Mouse (Mus musculus) adrenal gland, adult 18-20 months (tissue): ENCODE data around the gene Wdr66. TPM values are rescaled to one million over a fixed set of nuclear protein-coding genes. Genes with fewer than 3 reads are reported as not detected.
A peak's percentile ranks its signal among the peaks of the same experiment; 100 is the strongest.

Experiments used
- DNase-seq, 2 experiments: peaks; one replicate each; pipeline ENCODE4 v3.0.0; 2021 to 2022; ENCODE audit warnings: low spot score in 2 of 2
- total RNA-seq, 2 experiments: library from RNA; stranded (reverse); gene quantifications; 1 replicate in 1 of 2; 2 replicates in 1 of 2; pipeline ENCODE4 v1.2.3; 2021

The Wdr66 gene
- total RNA-seq, 2 experiments from 2014 or later: 0.61 to 0.99 TPM

DNA sequence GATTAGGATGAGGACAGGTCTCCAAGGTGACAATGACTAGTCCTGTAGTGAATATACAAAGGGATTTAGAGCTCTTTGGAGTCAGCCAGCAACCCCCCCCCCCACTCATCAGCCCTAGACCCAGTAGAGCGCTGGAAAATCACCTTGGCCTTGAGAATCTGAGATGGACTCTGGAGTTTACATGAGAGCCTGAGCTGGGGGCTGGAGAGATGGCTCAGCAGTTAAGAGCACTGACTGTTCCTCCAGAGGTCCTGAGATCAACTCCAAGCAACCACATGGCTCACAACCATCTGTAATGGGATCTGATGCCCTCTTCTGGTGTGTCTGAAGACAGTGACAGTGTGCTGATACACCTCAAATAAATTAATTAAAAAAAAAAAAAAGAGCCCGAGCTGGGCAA lies 96.1 kb downstream of the Wdr66 start:
- DNase-seq: no peak

DNA sequence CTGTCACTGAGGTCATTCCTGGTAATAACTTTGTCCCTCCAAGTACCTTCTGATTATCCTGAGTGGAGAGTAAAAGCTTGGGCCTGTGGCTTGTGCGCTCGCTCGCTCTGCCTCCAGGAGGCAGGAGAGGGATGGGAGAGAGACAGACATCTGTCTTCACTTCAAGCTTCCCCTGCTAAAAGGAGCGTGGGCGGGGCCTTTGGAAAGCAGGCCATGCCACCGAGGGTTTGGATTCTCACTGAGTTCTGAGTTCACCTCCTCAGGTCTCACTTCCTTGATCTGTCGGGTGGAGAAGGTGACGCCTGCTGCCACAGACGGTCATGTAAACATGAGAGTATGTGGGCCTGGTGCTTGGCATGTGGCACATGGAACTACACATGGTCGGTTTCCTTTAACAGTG lies 98.5 kb downstream of the Wdr66 start:
- DNase-seq: no peak

DNA sequence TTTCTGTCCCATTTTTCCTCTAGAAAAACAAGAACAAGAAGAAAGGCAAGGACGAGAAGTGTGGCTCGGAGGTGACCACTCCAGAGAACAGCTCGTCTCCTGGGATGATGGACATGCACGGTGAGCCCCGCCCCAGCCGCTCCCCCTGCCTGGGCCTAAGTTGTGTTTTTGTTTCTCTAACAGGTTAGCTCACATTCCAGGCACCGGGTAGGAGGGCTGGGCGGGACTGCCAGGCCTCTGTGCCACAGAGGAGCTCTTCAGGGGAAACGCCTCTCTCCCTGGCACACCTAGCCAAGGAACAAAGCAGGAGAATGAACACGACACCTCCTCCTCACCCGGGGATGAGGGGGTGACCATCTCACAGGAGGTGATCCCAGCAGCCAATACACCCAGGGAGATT lies 104.0 kb downstream of the Wdr66 start:
- no peak for DNase-seq

DNA sequence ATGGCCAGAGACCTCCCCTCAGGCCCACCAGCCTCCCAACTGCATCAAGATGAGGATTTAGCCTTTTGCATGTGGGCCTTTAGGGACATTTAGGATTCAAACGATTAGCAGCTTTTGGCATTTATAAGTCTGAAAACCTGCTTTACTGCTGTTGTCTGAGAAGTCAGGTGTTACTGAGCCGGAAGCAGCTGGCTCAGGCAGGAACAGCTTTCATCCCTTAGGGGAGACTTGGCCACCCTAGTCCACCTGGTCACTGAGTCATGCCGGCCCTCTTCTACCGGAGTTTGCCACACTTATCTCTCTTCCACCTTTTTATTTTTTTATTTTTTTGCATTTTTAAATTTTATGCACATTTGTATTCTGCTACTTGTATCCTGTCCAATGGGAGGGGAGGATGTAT lies 105.4 kb downstream of the Wdr66 start:
- no peak for DNase-seq

DNA sequence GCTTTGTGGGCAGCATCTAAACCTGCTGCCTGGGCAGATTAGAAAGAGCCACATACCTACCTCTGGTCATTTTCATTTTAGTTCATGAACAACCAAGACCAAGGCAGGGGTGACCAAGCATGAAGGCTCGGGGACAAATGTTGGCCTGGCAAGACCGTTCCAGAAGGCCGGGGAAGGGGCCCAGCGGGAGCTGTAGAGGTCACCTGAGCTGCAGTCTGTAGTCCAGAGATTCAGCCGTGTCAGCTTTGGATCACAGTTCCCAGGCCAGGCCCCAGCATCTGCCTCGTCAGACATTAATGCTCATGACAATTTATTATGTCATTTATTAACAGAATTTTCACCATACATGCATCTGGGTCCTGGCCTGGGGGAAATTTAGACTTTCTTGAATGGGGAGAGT lies 107.5 kb downstream of the Wdr66 start:
- DNase-seq: no peak

DNA sequence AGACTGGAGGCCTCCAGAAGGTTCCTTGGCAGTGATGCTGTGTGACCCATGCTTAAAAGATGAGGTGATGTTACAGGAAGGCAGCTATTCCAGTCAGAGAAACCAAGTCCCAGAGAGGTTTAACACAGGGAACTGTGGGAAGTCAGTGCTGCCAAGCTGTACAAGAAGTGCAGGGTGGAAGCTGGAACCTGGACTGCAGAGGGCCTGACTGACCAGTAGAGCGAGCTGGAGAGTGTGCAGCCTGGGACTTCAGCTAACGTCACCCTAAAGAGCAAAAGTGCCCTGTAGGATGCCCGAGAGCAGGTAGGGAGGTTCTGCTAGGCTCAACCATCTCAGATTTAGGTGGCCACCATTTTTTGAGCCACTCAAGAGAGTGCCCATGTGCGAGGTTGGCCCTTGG lies 111.0 kb downstream of the Wdr66 start:
- no peak for DNase-seq

DNA sequence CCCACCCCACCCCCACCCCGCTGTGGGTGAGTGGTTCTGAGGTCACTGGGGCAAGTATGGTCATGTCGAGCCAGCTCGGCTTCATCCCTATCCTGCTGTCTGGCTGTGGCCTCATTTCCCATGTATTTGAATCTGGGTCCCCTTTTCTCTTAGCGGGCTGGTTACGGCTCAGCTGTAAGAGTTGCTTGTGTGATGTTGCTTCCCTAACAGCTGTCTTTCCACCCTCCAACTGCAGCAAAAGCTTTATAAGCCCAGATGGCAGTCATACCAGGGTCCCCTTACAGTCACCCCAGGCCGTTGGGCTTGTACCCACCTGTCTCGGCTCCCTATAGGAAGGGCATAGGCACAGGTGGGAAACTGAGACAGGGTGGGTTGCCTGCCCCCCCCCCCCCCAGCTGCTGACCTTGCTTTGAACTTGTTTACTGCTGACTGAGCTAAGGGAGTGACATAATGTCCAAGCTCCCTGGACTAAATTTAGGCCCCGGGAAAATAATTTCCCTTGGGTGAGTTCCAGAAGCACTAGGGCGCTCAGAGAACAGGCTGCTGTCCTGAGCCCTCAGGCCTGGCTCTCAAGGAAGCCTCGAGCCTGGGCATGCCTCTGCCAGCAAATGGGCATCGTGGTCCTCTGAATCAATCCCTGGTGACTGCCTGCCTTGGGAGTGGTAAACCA lies 112.5 kb downstream of the Wdr66 start:
- DNase-seq: no peak

DNA sequence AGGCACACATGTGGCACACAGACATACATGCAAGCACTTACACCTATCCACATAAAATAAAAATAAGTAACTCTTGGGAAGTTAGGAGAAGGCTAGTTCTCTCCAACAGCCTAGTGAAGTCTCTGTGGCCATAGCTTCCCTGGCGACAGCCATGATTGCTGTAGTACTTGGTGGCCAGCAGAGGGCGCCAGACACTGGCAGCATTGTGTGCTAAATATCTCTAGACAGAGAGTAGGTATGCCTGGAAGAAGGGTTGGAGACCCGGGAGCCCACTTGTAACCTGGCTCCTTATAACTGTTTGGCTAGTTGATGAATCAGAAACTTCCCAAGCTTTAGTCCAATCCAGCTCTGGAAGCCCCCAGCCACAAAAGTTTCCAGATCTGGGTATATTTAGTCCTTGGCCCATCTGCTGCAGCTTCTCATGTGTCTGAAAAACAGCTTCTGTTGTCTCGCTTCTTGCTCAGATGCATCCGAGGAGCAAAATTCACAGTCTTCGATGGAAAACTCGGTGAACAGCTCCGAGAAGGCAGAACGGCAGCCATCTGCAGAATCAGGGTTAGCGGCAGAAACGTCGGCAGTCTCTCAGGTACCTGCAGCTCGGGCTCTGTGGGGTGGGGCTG lies 117.1 kb downstream of the Wdr66 start:
- peak; percentile 35 to 57 for DNase-seq

DNA sequence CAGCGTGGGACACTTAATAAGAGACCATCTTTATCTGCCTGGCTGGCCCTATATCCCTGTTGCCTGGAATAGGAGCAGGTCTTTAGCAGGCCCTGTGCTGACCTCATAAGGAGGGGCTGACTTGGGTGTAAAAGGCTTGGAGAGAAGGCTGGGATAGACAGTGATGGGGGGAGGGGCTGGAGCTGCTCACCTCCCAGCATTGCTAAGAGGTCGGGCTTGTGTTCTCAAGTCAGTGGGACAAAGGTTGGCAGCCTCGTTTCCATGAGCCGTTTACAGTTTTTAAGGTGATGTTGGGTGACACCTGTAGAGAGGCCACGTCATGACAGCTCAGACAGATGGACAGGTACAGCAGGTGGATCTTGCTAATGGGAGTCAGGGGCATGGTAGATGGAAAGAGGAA lies 118.1 kb downstream of the Wdr66 start:
- DNase-seq: no peak

DNA sequence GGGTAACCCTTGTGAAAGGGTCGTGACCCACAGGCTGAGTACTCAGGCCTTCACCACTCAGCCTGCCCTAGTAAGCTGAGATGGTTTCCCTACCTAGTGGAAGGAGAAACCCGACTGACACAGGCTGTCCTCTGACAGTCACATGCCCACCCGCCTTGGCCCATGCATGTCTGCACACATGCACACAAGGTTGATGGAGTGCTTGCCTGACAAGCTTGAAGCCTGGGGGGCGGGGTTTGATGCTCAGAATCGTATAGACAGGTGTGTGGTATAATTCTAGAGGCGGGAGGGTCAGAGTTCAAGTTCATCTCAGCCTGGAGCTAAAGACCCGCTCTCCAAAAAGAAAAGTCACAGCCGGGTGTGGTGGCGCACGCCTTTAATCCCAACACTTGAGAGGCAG lies 123.4 kb downstream of the Wdr66 start:
- DNase-seq: no peak

DNA sequence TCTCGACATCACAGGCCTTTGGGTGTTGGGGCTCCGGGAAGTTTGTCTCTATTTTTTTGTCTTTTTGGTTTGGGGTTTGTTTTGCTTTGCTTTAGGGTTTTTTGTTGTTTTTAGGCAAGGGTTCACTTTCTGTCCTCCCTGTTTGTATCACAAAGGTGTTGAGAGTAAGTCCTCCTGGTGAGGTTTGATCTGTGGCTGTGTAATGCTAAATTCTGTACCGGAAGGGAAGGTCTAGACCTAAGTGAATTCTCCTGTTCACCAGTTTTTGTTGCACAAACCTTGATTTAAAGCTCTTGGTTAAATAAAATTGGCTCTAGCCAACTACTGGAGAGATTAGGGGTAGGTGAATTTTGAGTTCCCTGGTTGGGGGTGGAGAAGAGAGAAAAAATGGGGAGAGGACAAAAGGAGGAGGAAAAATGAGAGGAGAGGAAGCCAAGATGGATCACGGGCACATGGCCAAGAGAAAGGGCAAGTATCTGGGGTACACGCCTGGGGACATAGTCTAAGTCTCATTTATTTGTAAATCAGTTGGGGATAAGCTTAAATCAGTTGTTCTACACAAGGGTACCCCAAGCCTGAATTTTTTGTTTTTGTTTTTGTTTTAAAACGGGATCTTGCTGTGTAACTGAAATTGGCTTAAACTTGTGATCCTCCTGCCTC lies 124.0 kb downstream of the Wdr66 start:
- no peak for DNase-seq

DNA sequence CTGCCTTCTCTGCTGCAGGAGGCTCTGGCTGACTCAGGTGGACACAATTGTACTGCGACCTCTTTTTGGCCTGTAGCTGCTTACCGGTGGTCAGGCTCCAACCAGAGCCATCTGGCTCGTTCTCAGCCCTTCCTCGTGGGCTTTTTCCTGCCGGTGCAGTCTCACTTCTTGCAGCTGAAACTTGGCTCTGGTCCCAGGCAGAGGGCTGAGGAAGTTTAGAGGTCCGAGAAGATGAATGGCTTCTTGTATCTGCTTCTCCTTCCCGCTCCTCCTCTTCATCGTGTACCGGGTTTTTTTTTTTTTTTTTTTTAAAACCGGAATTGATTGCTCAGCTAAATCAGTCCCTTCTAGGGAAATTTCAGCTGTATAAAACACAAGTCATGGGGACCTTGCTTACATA lies 124.7 kb downstream of the Wdr66 start:
- DNase-seq: peak; percentile 56 to 63

Other genes with a start within 250 kb of the Wdr66 start
- gene Orai1, start 237.0 kb upstream of the Wdr66 start, total RNA-seq: 10 to 100 TPM; 10.1 to 11.0 TPM
- not detected for gene Morn3, start 205.1 kb upstream of the Wdr66 start, total RNA-seq
- gene Tmem120b, start 183.7 kb upstream of the Wdr66 start, total RNA-seq: 10 to 100 TPM; 22.2 to 68.8 TPM
- gene Rhof, start 119.4 kb upstream of the Wdr66 start, total RNA-seq: 1 to 10 TPM in 1 of 2 experiments, under 1 TPM in 1; 0.66 to 1.2 TPM
- gene Setd1b, start 109.9 kb upstream of the Wdr66 start, total RNA-seq: 10 to 100 TPM; 19.1 to 25.8 TPM
- gene Psmd9, start 82.7 kb upstream of the Wdr66 start, total RNA-seq: 10 to 100 TPM; 20.7 to 21.1 TPM
- 1 to 10 TPM; 1.2 to 3.6 TPM for gene Hpd, start 69.4 kb upstream of the Wdr66 start, total RNA-seq
- gene Bcl7a, start 91.7 kb downstream of the Wdr66 start, total RNA-seq: 1 to 10 TPM; 6.9 to 7.1 TPM
- 10 to 100 TPM; 18.5 to 26.8 TPM for gene Mlxip, start 142.7 kb downstream of the Wdr66 start, total RNA-seq
- gene Lrrc43, start 237.2 kb downstream of the Wdr66 start, total RNA-seq: not detected
- not detected for gene Il31, start 237.4 kb downstream of the Wdr66 start, total RNA-seq